Comparison of ENCODE assay signal across 12 mouse cellular contexts in genomic region chr4:82392496-82392895, GRCm38 (mm10).
A peak's percentile ranks its signal among the peaks of the same experiment; 100 is the strongest.
DNase-seq lines count a peak whose midpoint lies in the region; ATAC-seq and TF ChIP-seq lines count a peak whose summit lies in the region.
"Had no signal": no experiment of that assay in that cellular context is flagged by ENCODE, and none has a peak within 500 bp of the region (broad histone marks: within the 10 kb centered on the region; RNA-seq: fewer than 3 reads in every experiment).

No protein-coding gene starts in this region.

- no peak for DNase-seq in heart, adult 2 months
- no peak for DNase-seq in heart, postnatal 25 days (ENCODE audit: low spot score)
- no peak for DNase-seq in liver, embryonic 13.5 days
- no peak for DNase-seq in hindbrain, embryonic 11.5 days (ENCODE audit: low spot score)
- DNase-seq: cerebellum, adult 8-10 months; thymus, postnatal 25 days had no signal

- peaks cover 10% of the 10 kb centered on the region for H3K79me2 ChIP-seq in heart, adult 2 months (replicated peaks; ENCODE audit: control insufficient read depth, insufficient read depth, low read length)

- H3K4me3 ChIP-seq in heart, adult 2 months, result no peak overlapping the region
- H3K4me3 ChIP-seq in liver, embryonic 13.5 days (replicated peaks), result no peak overlapping the region
- no peak overlapping the region for H3K4me3 ChIP-seq in liver, embryonic 12.5 days
- 0 out of 2 replicates have a peak overlapping the region, but pooled peaks have one; percentile 0 for H3K4me3 ChIP-seq in embryonic facial prominence, embryonic 15.5 days (replicated peaks)
- no peak overlapping the region for H3K4me3 ChIP-seq in small intestine, adult 2 months (ENCODE audit: low read depth, low read length)
- H3K4me3 ChIP-seq in hindbrain, embryonic 11.5 days (ENCODE audit: low read depth, low read length), result no peak overlapping the region
- H3K4me3 ChIP-seq: hindbrain, embryonic 10.5 days; megakaryocyte, embryonic 14.5 days had no signal

- H3K27me3 ChIP-seq in heart, adult 2 months (ENCODE audit: control insufficient read depth, insufficient read depth, low read length), result no peaks in the 10 kb centered on the region
- no peaks in the 10 kb centered on the region for H3K27me3 ChIP-seq in liver, embryonic 13.5 days
- H3K27me3 ChIP-seq in liver, embryonic 12.5 days (replicated peaks), result no peaks in the 10 kb centered on the region
- H3K27me3 ChIP-seq in embryonic facial prominence, embryonic 15.5 days, result no peaks in the 10 kb centered on the region
- no peaks in the 10 kb centered on the region for H3K27me3 ChIP-seq in small intestine, adult 2 months (ENCODE audit: control insufficient read depth, insufficient read depth, low read length)
- H3K27me3 ChIP-seq in hindbrain, embryonic 11.5 days (ENCODE audit: control insufficient read depth, insufficient read depth, low read length), result no peaks in the 10 kb centered on the region
- H3K27me3 ChIP-seq: megakaryocyte, embryonic 14.5 days had no signal

- intact Hi-C loops in heart, adult 2 months (cut with DNase I), result no loop called here
- intact Hi-C loops in heart, postnatal 25 days (cut with DNase I), result loop anchor here (10.0 kb wide), 1 partner anchor 58 kb away; no protein-coding TSS in a partner anchor

- no peak for ATAC-seq in liver, embryonic 13.5 days (ENCODE audit: low read depth)
- ATAC-seq in liver, embryonic 12.5 days, result no peak
- no peak for ATAC-seq in embryonic facial prominence, embryonic 15.5 days (ENCODE audit: insufficient number of reproducible peaks, low FRiP score, low TSS enrichment, low read depth)
- no peak for ATAC-seq in hindbrain, embryonic 11.5 days (ENCODE audit: low FRiP score)
- ATAC-seq: CD4-positive, CD25-positive, alpha-beta regulatory T cell, adult 4 months had no signal

- H3K9ac ChIP-seq in heart, adult 2 months (ENCODE audit: low read depth, low read length), result no peak overlapping the region
- H3K9ac ChIP-seq in liver, embryonic 13.5 days, result no peak overlapping the region
- no peak overlapping the region for H3K9ac ChIP-seq in liver, embryonic 12.5 days
- no peak overlapping the region for H3K9ac ChIP-seq in embryonic facial prominence, embryonic 15.5 days
- no peak overlapping the region for H3K9ac ChIP-seq in hindbrain, embryonic 11.5 days (ENCODE audit: low read depth, low read length)

- H3K4me2 ChIP-seq in liver, embryonic 13.5 days, result no peak overlapping the region
- H3K4me2 ChIP-seq in liver, embryonic 12.5 days, result no peak overlapping the region
- peak overlapping the region; percentile 32 for H3K4me2 ChIP-seq in embryonic facial prominence, embryonic 15.5 days (replicated peaks)
- H3K4me2 ChIP-seq in hindbrain, embryonic 11.5 days (replicated peaks; ENCODE audit: low read depth, low read length), result no peak overlapping the region

- H3K36me3 ChIP-seq in heart, adult 2 months (ENCODE audit: control insufficient read depth, insufficient read depth, low read length), result peaks cover 41% of the 10 kb centered on the region
- no peaks in the 10 kb centered on the region for H3K36me3 ChIP-seq in liver, embryonic 13.5 days
- no peaks in the 10 kb centered on the region for H3K36me3 ChIP-seq in liver, embryonic 12.5 days
- H3K36me3 ChIP-seq in embryonic facial prominence, embryonic 15.5 days, result no peaks in the 10 kb centered on the region
- no peaks in the 10 kb centered on the region for H3K36me3 ChIP-seq in small intestine, adult 2 months (ENCODE audit: control insufficient read depth, insufficient read depth, low read length)
- H3K36me3 ChIP-seq in hindbrain, embryonic 11.5 days (ENCODE audit: control insufficient read depth, insufficient read depth, low read length), result no peaks in the 10 kb centered on the region
- H3K36me3 ChIP-seq: hindbrain, embryonic 10.5 days had no signal

- WGBS in heart, adult 2 months, result 65% methylated on average over 9 of the region's 9 CpGs
- 76% methylated on average over 9 of the region's 9 CpGs for WGBS in liver, embryonic 13.5 days (ENCODE audit: insufficient replicate concordance)
- WGBS in liver, embryonic 12.5 days (ENCODE audit: insufficient replicate concordance), result 66% methylated on average over 9 of the region's 9 CpGs
- 32% methylated on average over 9 of the region's 9 CpGs for WGBS in embryonic facial prominence, embryonic 15.5 days
- WGBS in small intestine, adult 2 months, result 64% methylated on average over 9 of the region's 9 CpGs
- WGBS in hindbrain, embryonic 11.5 days, result 83% methylated on average over 9 of the region's 9 CpGs

- H3K4me1 ChIP-seq in heart, adult 2 months (ENCODE audit: control insufficient read depth, insufficient read depth, low read length), result peaks cover 16% of the 10 kb centered on the region
- H3K4me1 ChIP-seq in liver, embryonic 13.5 days (replicated peaks), result 0 out of 2 replicates have a peak, but pooled peaks cover 4% of the 10 kb centered on the region
- peaks cover 3% of the 10 kb centered on the region; the same call in 1 of the 2 replicates for H3K4me1 ChIP-seq in liver, embryonic 12.5 days
- H3K4me1 ChIP-seq in embryonic facial prominence, embryonic 15.5 days, result peaks cover 25% of the 10 kb centered on the region
- peaks cover 20% of the 10 kb centered on the region; the same call in 1 of the 2 replicates for H3K4me1 ChIP-seq in small intestine, adult 2 months (ENCODE audit: control insufficient read depth, insufficient read depth, insufficient read length, low read length)
- H3K4me1 ChIP-seq in hindbrain, embryonic 11.5 days (replicated peaks; ENCODE audit: control insufficient read depth, insufficient read depth, low read length), result no peaks in the 10 kb centered on the region
- H3K4me1 ChIP-seq: hindbrain, embryonic 10.5 days; megakaryocyte, embryonic 14.5 days had no signal

- no peak for TF ChIP-seq CTCF in heart, adult 2 months (IDR thresholded peaks at IDR 0.05)
- no peak for TF ChIP-seq CTCF in small intestine, adult 2 months (IDR thresholded peaks at IDR 0.05; ENCODE audit: extremely low read depth, insufficient read length, insufficient replicate concordance, low read depth, low read length)

- H3K27ac ChIP-seq in heart, adult 2 months, result peak overlapping the region; percentile 8
- H3K27ac ChIP-seq in liver, embryonic 13.5 days, result peak overlapping the region; percentile 53
- no peak overlapping the region; the same call in 1 of the 2 replicates for H3K27ac ChIP-seq in liver, embryonic 12.5 days
- H3K27ac ChIP-seq in embryonic facial prominence, embryonic 15.5 days (replicated peaks), result peak overlapping the region; percentile 80
- H3K27ac ChIP-seq in small intestine, adult 2 months (ENCODE audit: insufficient read depth, low read depth, low read length), result peak overlapping the region; percentile 51; the same call in 1 of the 2 replicates
- no peak overlapping the region for H3K27ac ChIP-seq in hindbrain, embryonic 11.5 days (ENCODE audit: low read depth, low read length)
- H3K27ac ChIP-seq: hindbrain, embryonic 10.5 days had no signal

- no peaks in the 10 kb centered on the region for H3K9me3 ChIP-seq in liver, embryonic 13.5 days (replicated peaks)
- H3K9me3 ChIP-seq in liver, embryonic 12.5 days (replicated peaks), result no peaks in the 10 kb centered on the region
- H3K9me3 ChIP-seq in embryonic facial prominence, embryonic 15.5 days (replicated peaks), result no peaks in the 10 kb centered on the region
- no peaks in the 10 kb centered on the region for H3K9me3 ChIP-seq in hindbrain, embryonic 11.5 days (ENCODE audit: control insufficient read depth, low read length)
- H3K9me3 ChIP-seq: hindbrain, embryonic 10.5 days had no signal

- no peak for TF ChIP-seq POLR2A in heart, adult 2 months (IDR thresholded peaks at IDR 0.05; ENCODE audit: insufficient read depth, low read depth, low read length)
- TF ChIP-seq POLR2A in small intestine, adult 2 months (IDR thresholded peaks at IDR 0.05; ENCODE audit: low read depth, low read length), result no peak

- TF ChIP-seq EP300 in heart, adult 2 months (IDR thresholded peaks at IDR 0.05; ENCODE audit: insufficient read depth, low read depth, low read length), result no peak

Comparison
In these comparisons a context has a peak if more than half of its experiments do, and no peak if none do; other contexts are left out.
1. H3K27ac ChIP-seq: peak in heart, adult 2 months (single experiment), liver, embryonic 13.5 days (single experiment), embryonic facial prominence, embryonic 15.5 days (single experiment) and small intestine, adult 2 months (single experiment); none in liver, embryonic 12.5 days (single experiment) and hindbrain, embryonic 11.5 days (single experiment).